In genomic region chr11:6519491-6520033, GRCm38 (mm10) we compare ENCODE assay signal across 10 mouse cellular contexts. TPM values are rescaled to one million over a fixed set of nuclear protein-coding genes. Genes with fewer than 3 reads are reported as not detected.
DNase-seq lines count a peak whose midpoint lies in the region; ATAC-seq and TF ChIP-seq lines count a peak whose summit lies in the region.
"Had no signal": no experiment of that assay in that cellular context is flagged by ENCODE, and none has a peak within 500 bp of the region (broad histone marks: within the 10 kb centered on the region; RNA-seq: fewer than 3 reads in every experiment).

No protein-coding gene starts in this region.

- no peak for TF ChIP-seq CTCF in heart, postnatal 0 days (IDR thresholded peaks at IDR 0.05; ENCODE audit: low read depth)

- H3K27me3 ChIP-seq in heart, postnatal 0 days (ENCODE audit: control insufficient read depth, insufficient read depth, low read length) = no peaks in the 10 kb centered on the region
- H3K27me3 ChIP-seq: kidney, embryonic 15.5 days had no signal

- no peak overlapping the region for H3K9ac ChIP-seq in heart, postnatal 0 days (replicated peaks; ENCODE audit: low read depth, low read length)
- H3K9ac ChIP-seq: kidney, embryonic 15.5 days had no signal

- no peaks in the 10 kb centered on the region for H3K4me1 ChIP-seq in heart, postnatal 0 days (ENCODE audit: control insufficient read depth, insufficient read depth)
- H3K4me1 ChIP-seq in brown adipose tissue, adult 24 weeks (ENCODE audit: control insufficient read depth, insufficient read depth, insufficient read length, low read length) = no peaks in the 10 kb centered on the region

- no peaks in the 10 kb centered on the region for H3K9me3 ChIP-seq in heart, postnatal 0 days (replicated peaks; ENCODE audit: control insufficient read depth, low read length)
- H3K9me3 ChIP-seq: kidney, embryonic 15.5 days had no signal

- ATAC-seq in heart, postnatal 0 days (ENCODE audit: insufficient read depth, low read depth) = no peak
- no peak for ATAC-seq in megakaryocyte-erythroid progenitor cell, adult 5-6 weeks (replicated peaks; ENCODE audit: low FRiP score, low TSS enrichment, poor library complexity, severe bottlenecking)

- intact Hi-C loops in heart, postnatal 10 days (cut with DNase I) = no loop called here

- 65% methylated on average over 11 of the region's 11 CpGs for WGBS in heart, postnatal 0 days

- peak overlapping the region; percentile 10; the same call in 1 of the 2 replicates for H3K4me3 ChIP-seq in heart, postnatal 0 days (ENCODE audit: low read depth, low read length)
- peak overlapping the region; percentile 50 for H3K4me3 ChIP-seq in brown adipose tissue, adult 24 weeks (ENCODE audit: insufficient read depth, low read depth, low read length)
- H3K4me3 ChIP-seq: heart, adult 2 months; kidney, embryonic 15.5 days had no signal

- H3K36me3 ChIP-seq in heart, postnatal 0 days (replicated peaks; ENCODE audit: control insufficient read depth, insufficient read depth, low read length) = peaks cover 7% of the 10 kb centered on the region

- no peak overlapping the region for H3K27ac ChIP-seq in heart, postnatal 0 days (ENCODE audit: low read depth)
- H3K27ac ChIP-seq in brown adipose tissue, adult 24 weeks (replicated peaks; ENCODE audit: low read depth, low read length) = peak overlapping the region; percentile 15; the same call in 1 of the 2 replicates
- H3K27ac ChIP-seq: heart, adult 2 months; kidney, embryonic 15.5 days had no signal

- H3K4me2 ChIP-seq in heart, postnatal 0 days (ENCODE audit: low read depth, low read length) = peak overlapping the region; percentile 31; the same call in 1 of the 2 replicates
- H3K4me2 ChIP-seq: kidney, embryonic 15.5 days had no signal

- DNase-seq in heart, postnatal 0 days (ENCODE audit: low spot score) = no peak
- no peak for DNase-seq in heart, postnatal 10 days
- DNase-seq in lung, postnatal 4 days = peak; percentile 55 to 66
- DNase-seq in thymus, postnatal 0 days (ENCODE audit: low spot score) = peak; percentile 59
- no peak for DNase-seq in layer of hippocampus, postnatal 14 days (ENCODE audit: low spot score in 2 of 2)
- DNase-seq in left cerebral cortex, adult 8-10 months (ENCODE audit: low spot score in 2 of 2) = no peak

- TF ChIP-seq EP300 in heart, postnatal 0 days (IDR thresholded peaks at IDR 0.05; ENCODE audit: low read depth) = no peak

RNA-seq across cellular contexts. Expression of gene Myo1g, which starts 1.2 kb away (rescaled TPM):
- 0.65 and 1.6 TPM in 2 replicates for total RNA-seq in heart, postnatal 0 days (2014; rRNA removed; ENCODE audit: low replicate concordance)
- 0.49 and 0.56 TPM in 2 replicates for polyA plus RNA-seq in heart, postnatal 0 days (2015; fragmentation: Nextera tagmentation; extraction: Ambion mirVana)
- total RNA-seq in heart, postnatal 10 days (2021) = 1 to 10 TPM; 1.4 to 1.6 TPM
- polyA plus RNA-seq in brown adipose tissue, adult 24 weeks (2012; ENCODE audit: insufficient read depth, insufficient read length, missing spikeins) = 0.71 and 2.9 TPM in 2 replicates
- 50.6 and 53.8 TPM in 2 replicates for polyA plus RNA-seq in thymus, postnatal 0 days (2015; fragmentation: Nextera tagmentation; extraction: Ambion mirVana)
- total RNA-seq in layer of hippocampus, postnatal 14 days (2021) = under 1 TPM; 0.48 to 0.74 TPM
- 1 to 10 TPM in 1 of 4 experiments, under 1 TPM in 3; 0.44 to 1.3 (median 0.67) TPM for total RNA-seq in left cerebral cortex, adult 8-10 months (2022)
- 7.3 and 16.1 TPM in 2 replicates for total RNA-seq in megakaryocyte-erythroid progenitor cell, adult 5-6 weeks (2014; fragmentation: Nextera tagmentation)
- 5.4 and 8.6 TPM in 2 replicates for total RNA-seq in megakaryocyte-erythroid progenitor cell, adult 5-6 weeks (2017)

RNA-seq across cellular contexts. Expression of gene Ccm2, which starts 27.1 kb away (rescaled TPM):
- 54.4 and 56.9 TPM in 2 replicates for total RNA-seq in heart, postnatal 0 days (2014; rRNA removed; ENCODE audit: low replicate concordance)
- 38.4 and 41.9 TPM in 2 replicates for polyA plus RNA-seq in heart, postnatal 0 days (2015; fragmentation: Nextera tagmentation; extraction: Ambion mirVana)
- 10 to 100 TPM; 28.3 to 29.6 TPM for total RNA-seq in heart, postnatal 10 days (2021)
- polyA plus RNA-seq in brown adipose tissue, adult 24 weeks (2012; ENCODE audit: insufficient read depth, insufficient read length, missing spikeins) = 26.2 and 29.6 TPM in 2 replicates
- polyA plus RNA-seq in thymus, postnatal 0 days (2015; fragmentation: Nextera tagmentation; extraction: Ambion mirVana) = 189 and 190 TPM in 2 replicates
- total RNA-seq in layer of hippocampus, postnatal 14 days (2021) = 10 to 100 TPM; 51.8 to 54.5 TPM
- 10 to 100 TPM; 60.8 to 79.1 (median 71.2) TPM for total RNA-seq in left cerebral cortex, adult 8-10 months (2022)
- 45.8 and 55.6 TPM in 2 replicates for total RNA-seq in megakaryocyte-erythroid progenitor cell, adult 5-6 weeks (2014; fragmentation: Nextera tagmentation)
- total RNA-seq in megakaryocyte-erythroid progenitor cell, adult 5-6 weeks (2017) = 26.8 and 32.7 TPM in 2 replicates

RNA-seq across cellular contexts. Expression of gene Purb, which starts 43.8 kb away (rescaled TPM):
- total RNA-seq in heart, postnatal 0 days (2014; rRNA removed; ENCODE audit: low replicate concordance) = 40.4 and 48.4 TPM in 2 replicates
- polyA plus RNA-seq in heart, postnatal 0 days (2015; fragmentation: Nextera tagmentation; extraction: Ambion mirVana) = 18.4 and 22.0 TPM in 2 replicates
- 10 to 100 TPM; 70.5 to 74.0 TPM for total RNA-seq in heart, postnatal 10 days (2021)
- 25.2 and 39.9 TPM in 2 replicates for polyA plus RNA-seq in brown adipose tissue, adult 24 weeks (2012; ENCODE audit: insufficient read depth, insufficient read length, missing spikeins)
- 17.8 and 22.5 TPM in 2 replicates for polyA plus RNA-seq in thymus, postnatal 0 days (2015; fragmentation: Nextera tagmentation; extraction: Ambion mirVana)
- total RNA-seq in layer of hippocampus, postnatal 14 days (2021) = 100 to 1,000 TPM; 258 to 283 TPM
- total RNA-seq in left cerebral cortex, adult 8-10 months (2022) = 100 to 1,000 TPM; 221 to 283 (median 254) TPM
- 43.7 and 49.9 TPM in 2 replicates for total RNA-seq in megakaryocyte-erythroid progenitor cell, adult 5-6 weeks (2014; fragmentation: Nextera tagmentation)
- total RNA-seq in megakaryocyte-erythroid progenitor cell, adult 5-6 weeks (2017) = 60.5 and 70.9 TPM in 2 replicates

Comparison
In these comparisons a context has a peak if more than half of its experiments do, and no peak if none do; other contexts are left out.
1. DNase-seq: peak in lung, postnatal 4 days (2 of 2) and thymus, postnatal 0 days (single experiment); none in heart, postnatal 0 days (single experiment), heart, postnatal 10 days (0 of 2), layer of hippocampus, postnatal 14 days (0 of 2) and left cerebral cortex, adult 8-10 months (0 of 2).